Mouse (Mus musculus): Measurements from ENCODE around the gene Ninl.
"Not testable (repeated sequence)": the region's sequence is repeated elsewhere in the genome, so short reads cannot be mapped to it uniquely, and the experiment has no call there.

Gene Ninl

GRCm38 (mm10) chr2:150950056-150950455 lies 89.1 kb downstream of the Ninl start:
- DNase-seq (ENCODE audit: extremely low spot score, low spot score), result no peak

DNA sequence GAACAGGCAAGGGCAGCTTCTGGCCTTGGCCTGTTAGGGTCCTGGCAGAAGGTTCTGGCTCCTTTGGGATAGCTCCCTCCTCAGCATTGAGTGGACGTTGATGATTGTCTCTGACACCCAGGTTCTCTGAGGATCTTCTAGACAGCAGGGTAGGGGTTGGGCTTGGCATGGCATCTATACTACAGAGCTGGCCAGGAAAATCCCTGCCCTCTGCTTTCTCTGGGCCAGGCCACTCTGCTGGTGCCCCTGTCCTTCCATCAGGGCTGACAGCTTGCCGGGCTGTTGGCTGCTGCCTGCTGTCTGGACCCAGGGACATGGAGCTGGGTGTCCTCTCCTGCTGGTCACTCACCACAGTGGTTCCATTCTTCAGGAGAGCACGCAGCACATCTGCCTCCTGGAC lies 89.5 kb downstream of the Ninl start:
- DNase-seq (ENCODE audit: extremely low spot score, low spot score), result no peak

- no peak for DNase-seq (ENCODE audit: extremely low spot score, low spot score)
Observed at GRCm38 (mm10) chr2:150948786-150949185, 90.4 kb downstream of the Ninl start.

DNA sequence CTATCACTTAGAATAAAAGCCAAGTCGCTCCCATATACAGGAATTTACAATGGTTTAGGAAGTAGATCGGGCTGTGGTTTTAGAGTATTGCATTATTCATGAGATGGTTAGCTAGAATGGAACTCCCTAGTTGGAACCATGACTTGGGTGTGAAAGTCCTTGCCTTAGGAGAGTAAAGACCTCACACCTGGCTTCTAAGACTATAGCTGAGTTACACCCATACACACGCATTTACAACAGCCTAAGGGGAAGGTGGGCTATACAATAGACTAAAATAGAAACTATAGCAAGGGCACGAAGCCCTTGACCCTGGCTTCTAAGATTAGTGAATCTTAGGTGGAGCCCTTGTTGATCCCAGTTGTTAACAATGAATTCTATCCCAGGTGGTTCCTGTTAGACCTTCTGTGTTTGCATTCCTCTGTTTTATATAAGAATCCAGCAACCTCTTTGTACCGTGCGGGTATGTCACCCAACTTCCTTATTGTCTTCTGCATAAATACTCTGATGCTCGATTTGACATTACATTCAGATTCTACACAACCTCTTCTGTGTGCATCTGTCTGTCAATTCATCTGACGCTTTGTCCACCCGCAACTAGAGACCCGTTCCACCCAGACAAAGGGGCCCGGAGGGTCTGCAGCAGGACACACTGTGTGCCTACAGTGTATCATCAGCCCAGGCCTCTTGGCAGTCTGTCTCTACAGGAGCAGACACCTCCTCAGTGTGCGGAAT lies 91.1 kb downstream of the Ninl start:
- DNase-seq (ENCODE audit: extremely low spot score, low spot score), result not testable (repeated sequence)

DNA sequence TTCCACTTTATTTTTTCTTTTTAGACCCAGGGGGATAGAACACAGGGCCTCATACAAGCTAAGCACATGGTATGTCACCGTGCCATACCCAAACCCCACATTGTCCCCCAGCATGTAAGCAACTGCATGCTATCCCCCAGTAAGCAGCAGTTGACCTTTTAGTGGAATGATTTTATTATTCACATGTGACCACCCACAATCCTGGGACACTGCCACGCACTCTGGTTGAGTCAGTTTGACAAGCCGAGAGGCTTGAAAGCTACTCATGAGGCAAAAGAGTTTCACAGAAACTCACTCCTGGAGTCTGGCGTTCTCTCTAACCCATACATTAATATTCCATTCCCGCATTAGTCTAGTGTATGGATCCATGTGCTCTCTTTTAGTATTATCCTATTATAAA lies 91.8 kb downstream of the Ninl start:
- not testable (repeated sequence) for DNase-seq (ENCODE audit: extremely low spot score, low spot score)

DNA sequence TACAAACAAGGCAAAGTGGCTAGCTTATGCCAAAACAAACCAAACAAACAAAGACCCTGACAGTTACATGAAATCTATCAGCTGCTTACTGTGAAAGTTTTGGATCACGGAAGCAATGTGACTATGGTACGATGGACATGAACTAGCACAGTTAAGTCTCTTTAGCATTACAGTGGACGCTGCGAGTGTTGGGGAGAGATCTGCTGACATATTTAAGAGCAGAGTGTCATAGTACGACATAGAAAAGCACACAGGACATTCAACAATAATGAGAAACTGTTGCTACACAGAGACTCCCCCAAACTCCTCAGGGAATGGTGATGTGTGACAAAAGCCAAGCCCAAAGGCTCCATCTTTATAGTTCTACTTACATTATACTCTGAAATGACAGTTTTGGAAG lies 95.2 kb downstream of the Ninl start:
- DNase-seq (ENCODE audit: extremely low spot score, low spot score), result no peak

GRCm38 (mm10) chr2:150934659-150935058 lies 104.5 kb downstream of the Ninl start:
- DNase-seq (ENCODE audit: extremely low spot score, low spot score), result no peak

DNA sequence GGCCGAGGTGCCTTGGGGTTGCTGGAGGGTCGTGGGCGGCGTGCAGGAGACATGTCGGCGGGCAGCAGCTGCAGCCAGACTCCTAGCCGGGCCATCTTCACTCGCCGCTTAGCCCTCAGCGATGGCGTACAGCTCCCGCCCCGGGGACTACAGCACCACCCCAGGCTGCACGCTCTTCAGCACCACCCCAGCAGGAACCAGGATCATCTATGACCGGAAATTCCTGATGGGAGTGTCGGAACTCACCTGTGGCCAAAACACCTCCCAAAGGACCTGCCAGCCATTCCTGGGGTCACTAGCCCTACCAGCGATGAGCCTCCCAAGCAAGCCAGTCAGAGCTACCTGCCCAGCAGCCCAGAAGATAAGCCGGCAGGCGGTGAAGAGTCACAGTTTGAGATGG lies 105.7 kb downstream of the Ninl start:
- no peak for DNase-seq (ENCODE audit: extremely low spot score, low spot score)

- no peak for DNase-seq (ENCODE audit: extremely low spot score, low spot score)
Observed at GRCm38 (mm10) chr2:150930806-150931205, 108.4 kb downstream of the Ninl start.

- DNase-seq (ENCODE audit: extremely low spot score, low spot score), result no peak
Observed at GRCm38 (mm10) chr2:150929156-150929555, 110.0 kb downstream of the Ninl start.

DNA sequence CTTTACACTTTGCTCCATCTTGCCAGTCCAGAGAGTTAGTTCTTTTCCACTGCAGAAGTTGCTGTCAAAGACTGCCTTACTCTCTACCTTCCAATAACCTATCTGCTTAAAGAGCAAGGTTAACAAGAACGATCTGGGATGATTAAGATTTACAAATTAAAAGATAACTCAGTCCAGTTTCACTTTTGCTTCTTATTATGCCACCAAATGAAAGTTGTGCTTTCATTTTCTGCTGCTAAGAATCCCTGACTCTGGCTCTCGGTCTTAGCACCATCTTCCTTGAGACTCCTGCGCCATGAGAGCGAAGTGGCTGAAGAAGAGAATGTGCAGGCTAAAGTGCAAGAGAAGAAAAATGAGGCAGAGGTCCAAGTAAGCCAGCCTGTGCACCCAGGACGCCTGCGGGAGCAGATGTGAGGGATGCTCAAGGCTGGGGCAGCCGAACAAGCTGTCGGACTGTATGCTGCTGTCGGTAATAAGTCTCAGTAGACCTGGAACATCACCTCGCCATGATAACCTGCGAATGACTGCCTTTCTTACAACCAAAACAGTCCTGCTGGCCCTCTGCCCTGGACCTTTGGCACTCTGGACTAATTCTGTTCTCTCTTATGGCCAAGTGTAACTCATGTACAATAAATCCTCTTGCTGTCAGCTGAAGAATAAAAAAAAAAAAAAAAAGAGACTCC lies 112.0 kb downstream of the Ninl start:
- DNase-seq (ENCODE audit: extremely low spot score, low spot score), result no peak

DNA sequence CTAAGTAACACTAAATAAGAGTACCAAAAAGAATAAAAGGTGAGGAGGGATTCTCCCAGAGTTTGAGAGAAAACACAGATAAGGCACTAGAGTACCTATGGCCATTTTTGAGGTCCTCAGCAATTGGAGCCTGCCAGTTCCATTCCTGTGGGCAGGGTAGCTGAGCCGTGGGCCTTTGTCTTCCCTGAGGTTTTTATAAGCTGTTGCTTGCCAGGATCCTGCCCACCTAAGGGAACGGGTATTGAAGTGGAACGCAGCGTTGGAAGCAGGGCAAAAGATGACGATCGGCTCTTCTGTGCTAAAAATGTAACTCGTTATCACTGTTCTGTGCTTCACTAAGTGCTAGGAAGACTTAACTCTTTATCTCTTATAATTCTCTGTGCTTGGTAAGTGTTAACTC lies 115.7 kb downstream of the Ninl start:
- no peak for DNase-seq (ENCODE audit: extremely low spot score, low spot score)

GRCm38 (mm10) chr2:150923026-150923425 lies 116.2 kb downstream of the Ninl start:
- no peak for DNase-seq (ENCODE audit: extremely low spot score, low spot score)

DNA sequence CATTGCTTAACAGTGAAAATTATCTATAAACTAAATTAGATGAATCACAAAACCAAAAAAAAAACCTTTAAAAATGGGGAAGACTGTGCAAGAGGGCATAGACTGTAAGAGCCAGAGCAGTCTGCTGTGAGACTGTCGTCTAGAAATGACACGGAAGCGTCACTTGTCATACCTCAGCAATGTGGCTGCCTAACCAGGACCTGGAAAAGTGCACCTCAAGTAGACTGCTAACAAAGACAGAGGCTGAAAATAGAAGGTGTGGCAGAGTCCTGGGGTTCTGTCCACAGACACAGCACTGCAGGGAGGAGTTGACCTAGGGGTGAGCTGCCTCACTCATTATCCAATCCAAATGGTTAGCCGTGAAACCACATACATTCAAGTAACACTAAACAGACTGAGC lies 117.0 kb downstream of the Ninl start:
- no peak for DNase-seq (ENCODE audit: extremely low spot score, low spot score)

GRCm38 (mm10) chr2:150921697-150922096 lies 117.5 kb downstream of the Ninl start:
- no peak for DNase-seq (ENCODE audit: extremely low spot score, low spot score)

GRCm38 (mm10) chr2:150920543-150920942 lies 118.6 kb downstream of the Ninl start:
- DNase-seq (ENCODE audit: extremely low spot score, low spot score), result no peak

GRCm38 (mm10) chr2:150918720-150919119 lies 120.5 kb downstream of the Ninl start:
- DNase-seq (ENCODE audit: extremely low spot score, low spot score), result no peak

GRCm38 (mm10) chr2:150915786-150916185 lies 123.4 kb downstream of the Ninl start:
- DNase-seq (ENCODE audit: extremely low spot score, low spot score), result no peak

- DNase-seq (ENCODE audit: extremely low spot score, low spot score), result no peak
Observed at GRCm38 (mm10) chr2:150914781-150915515, 124.2 kb downstream of the Ninl start.

GRCm38 (mm10) chr2:150910295-150910881 lies 128.8 kb downstream of the Ninl start:
- DNase-seq (ENCODE audit: extremely low spot score, low spot score), result no peak

GRCm38 (mm10) chr2:150909429-150910039 lies 129.6 kb downstream of the Ninl start:
- peak; percentile 95 for DNase-seq (ENCODE audit: extremely low spot score, low spot score)

Measured in neural tube, embryonic 10.5 days (tissue).